8 mouse cellular contexts compared by ENCODE assay signal in genomic region chr8:4192807-4193587, GRCm38 (mm10). TPM values are rescaled to one million over a fixed set of nuclear protein-coding genes. Genes with fewer than 3 reads are reported as not detected.
DNase-seq lines count a peak whose midpoint lies in the region; ATAC-seq and TF ChIP-seq lines count a peak whose summit lies in the region.

No protein-coding gene starts in this region.

- WGBS in heart, embryonic 11.5 days (ENCODE audit: insufficient replicate concordance): 7% methylated on average over 18 of the region's 18 CpGs
- 10% methylated on average over 18 of the region's 18 CpGs for WGBS in kidney, embryonic 14.5 days
- 11% methylated on average over 16 of the region's 18 CpGs for WGBS in limb, embryonic 14.5 days
- 4% methylated on average over 18 of the region's 18 CpGs for WGBS in midbrain, postnatal 0 days
- WGBS in spleen, adult 2 months: 21% methylated on average over 18 of the region's 18 CpGs

- H3K27ac ChIP-seq in bone marrow macrophage, adult 2 months (ENCODE audit: insufficient read depth, low read depth, low read length): no peak overlapping the region
- no peak overlapping the region for H3K27ac ChIP-seq in embryonic fibroblast, embryonic 13.5 days (ENCODE audit: insufficient read depth, low read length)
- no peak overlapping the region for H3K27ac ChIP-seq in heart, embryonic 11.5 days (ENCODE audit: low read depth, low read length)
- H3K27ac ChIP-seq in kidney, embryonic 14.5 days (ENCODE audit: low read depth, low read length): no peak overlapping the region
- no peak overlapping the region for H3K27ac ChIP-seq in limb, embryonic 14.5 days (replicated peaks; ENCODE audit: low read depth, low read length)
- peak overlapping the region; percentile 67 for H3K27ac ChIP-seq in midbrain, postnatal 0 days (ENCODE audit: low read depth, low read length)
- no peak overlapping the region for H3K27ac ChIP-seq in spleen, adult 2 months (ENCODE audit: insufficient read depth, low read length)

- peak; percentile 72 for ATAC-seq in heart, embryonic 11.5 days (replicated peaks; ENCODE audit: insufficient number of reproducible peaks, low FRiP score, low TSS enrichment)
- peak; percentile 91 for ATAC-seq in kidney, embryonic 14.5 days (ENCODE audit: low FRiP score, low TSS enrichment)
- ATAC-seq in limb, embryonic 14.5 days (ENCODE audit: low FRiP score, low read depth): peak; percentile 71; the same call in 1 of the 2 replicates
- ATAC-seq in midbrain, postnatal 0 days (ENCODE audit: low FRiP score): peak; percentile 82

- TF ChIP-seq CTCF in bone marrow macrophage, adult 2 months (IDR thresholded peaks at IDR 0.05; ENCODE audit: low read depth, low read length): peak; percentile 77
- TF ChIP-seq CTCF in embryonic fibroblast, embryonic 13.5 days (IDR thresholded peaks at IDR 0.05; ENCODE audit: borderline replicate concordance, insufficient read depth, low read length): peak; percentile 68
- TF ChIP-seq CTCF in midbrain, postnatal 0 days (IDR thresholded peaks at IDR 0.05): peak; percentile 90
- TF ChIP-seq CTCF in spleen, adult 2 months (IDR thresholded peaks at IDR 0.05; ENCODE audit: extremely low read depth, insufficient read depth, insufficient read length, insufficient replicate concordance): peak; percentile 88

- peak; percentile 90 to 91 for DNase-seq in B cell, adult 2 months
- peak; percentile 67 for DNase-seq in limb, embryonic 14.5 days (ENCODE audit: low spot score)
- peak; percentile 81 for DNase-seq in midbrain, postnatal 0 days (ENCODE audit: low spot score)
- DNase-seq in spleen, adult 2 months (ENCODE audit: low read depth in 1 of 2, low spot score in 2 of 2): peak; percentile 41 to 80

- no peaks in the 10 kb centered on the region for H3K9me3 ChIP-seq in heart, embryonic 11.5 days (replicated peaks; ENCODE audit: control insufficient read depth, low read length)
- no peaks in the 10 kb centered on the region for H3K9me3 ChIP-seq in kidney, embryonic 14.5 days (ENCODE audit: control insufficient read depth, low read length)
- H3K9me3 ChIP-seq in limb, embryonic 14.5 days (ENCODE audit: control insufficient read depth, low read length): no peaks in the 10 kb centered on the region
- H3K9me3 ChIP-seq in midbrain, postnatal 0 days (ENCODE audit: low read length): no peaks in the 10 kb centered on the region

- peak overlapping the region; percentile 31 for H3K4me2 ChIP-seq in heart, embryonic 11.5 days
- H3K4me2 ChIP-seq in kidney, embryonic 14.5 days (replicated peaks; ENCODE audit: low read depth, low read length): peak overlapping the region; percentile 21; the same call in 1 of the 2 replicates
- 0 out of 2 replicates have a peak overlapping the region, but pooled peaks have one; percentile 6 for H3K4me2 ChIP-seq in limb, embryonic 14.5 days (replicated peaks; ENCODE audit: low read depth, low read length, severe bottlenecking)
- no peak overlapping the region for H3K4me2 ChIP-seq in midbrain, postnatal 0 days (ENCODE audit: low read depth, low read length, poor library complexity, severe bottlenecking)

- no peaks in the 10 kb centered on the region for H3K27me3 ChIP-seq in heart, embryonic 11.5 days (ENCODE audit: control insufficient read depth, insufficient read depth, low read length)
- no peaks in the 10 kb centered on the region for H3K27me3 ChIP-seq in kidney, embryonic 14.5 days (ENCODE audit: control insufficient read depth, insufficient read depth, low read length)
- H3K27me3 ChIP-seq in limb, embryonic 14.5 days (ENCODE audit: control insufficient read depth, insufficient read depth, low read length): no peaks in the 10 kb centered on the region
- no peaks in the 10 kb centered on the region for H3K27me3 ChIP-seq in midbrain, postnatal 0 days (ENCODE audit: insufficient read depth, low read length)
- no peaks in the 10 kb centered on the region for H3K27me3 ChIP-seq in spleen, adult 2 months (ENCODE audit: control insufficient read depth, insufficient read depth, low read length)

- no peak for TF ChIP-seq POLR2A in bone marrow macrophage, adult 2 months (IDR thresholded peaks at IDR 0.05; ENCODE audit: borderline replicate concordance, low read depth, low read length)
- TF ChIP-seq POLR2A in embryonic fibroblast, embryonic 13.5 days (IDR thresholded peaks at IDR 0.05; ENCODE audit: low read depth, low read length): no peak
- no peak for TF ChIP-seq POLR2A in limb, embryonic 14.5 days (IDR thresholded peaks at IDR 0.05; ENCODE audit: borderline replicate concordance, extremely low read depth, insufficient read depth, insufficient read length)
- TF ChIP-seq POLR2A in spleen, adult 2 months (IDR thresholded peaks at IDR 0.05; ENCODE audit: low read depth, low read length): no peak

- no peaks in the 10 kb centered on the region for H3K36me3 ChIP-seq in heart, embryonic 11.5 days (ENCODE audit: control insufficient read depth, insufficient read depth, low read length)
- H3K36me3 ChIP-seq in kidney, embryonic 14.5 days (ENCODE audit: control insufficient read depth, insufficient read depth, low read length): peaks cover 7% of the 10 kb centered on the region
- peaks cover 23% of the 10 kb centered on the region for H3K36me3 ChIP-seq in limb, embryonic 14.5 days (ENCODE audit: control insufficient read depth, insufficient read depth, low read length)
- H3K36me3 ChIP-seq in midbrain, postnatal 0 days (ENCODE audit: insufficient read depth, low read length): peaks cover 39% of the 10 kb centered on the region
- no peaks in the 10 kb centered on the region; the same call in 1 of the 2 replicates for H3K36me3 ChIP-seq in spleen, adult 2 months (ENCODE audit: control insufficient read depth, insufficient read depth, low read length)

- H3K4me1 ChIP-seq in bone marrow macrophage, adult 2 months (ENCODE audit: control insufficient read depth, insufficient read depth, low read length): 0 out of 2 replicates have a peak, but pooled peaks cover 2% of the 10 kb centered on the region
- H3K4me1 ChIP-seq in embryonic fibroblast, embryonic 13.5 days (ENCODE audit: control insufficient read depth, insufficient read depth, low read length): no peaks in the 10 kb centered on the region
- peaks cover 3% of the 10 kb centered on the region; the same call in 1 of the 2 replicates for H3K4me1 ChIP-seq in heart, embryonic 11.5 days (ENCODE audit: control insufficient read depth, insufficient read depth, low read length)
- peaks cover 3% of the 10 kb centered on the region; the same call in 1 of the 2 replicates for H3K4me1 ChIP-seq in kidney, embryonic 14.5 days (ENCODE audit: control insufficient read depth, insufficient read depth, low read length)
- peaks cover 3% of the 10 kb centered on the region; the same call in 1 of the 2 replicates for H3K4me1 ChIP-seq in limb, embryonic 14.5 days (ENCODE audit: control insufficient read depth, insufficient read depth, low read length)
- H3K4me1 ChIP-seq in midbrain, postnatal 0 days (ENCODE audit: insufficient read depth, low read length): no peaks in the 10 kb centered on the region
- H3K4me1 ChIP-seq in spleen, adult 2 months (ENCODE audit: control insufficient read depth, insufficient read depth, insufficient read length): peaks cover 2% of the 10 kb centered on the region; the same call in 1 of the 2 replicates

- H3K4me3 ChIP-seq in bone marrow macrophage, adult 2 months (ENCODE audit: insufficient read depth, low read length): no peak overlapping the region
- H3K4me3 ChIP-seq in embryonic fibroblast, embryonic 13.5 days (ENCODE audit: insufficient read depth, low read length): no peak overlapping the region
- H3K4me3 ChIP-seq in heart, embryonic 11.5 days (ENCODE audit: low read depth, low read length): no peak overlapping the region
- no peak overlapping the region for H3K4me3 ChIP-seq in kidney, embryonic 14.5 days (ENCODE audit: low read length)
- no peak overlapping the region for H3K4me3 ChIP-seq in limb, embryonic 14.5 days (replicated peaks; ENCODE audit: low read length)
- no peak overlapping the region for H3K4me3 ChIP-seq in midbrain, postnatal 0 days (ENCODE audit: low read depth, low read length)
- no peak overlapping the region for H3K4me3 ChIP-seq in spleen, adult 2 months (ENCODE audit: extremely low read depth, insufficient read depth, insufficient read length)

- H3K9ac ChIP-seq in heart, embryonic 11.5 days (ENCODE audit: low read depth, low read length): no peak overlapping the region
- H3K9ac ChIP-seq in kidney, embryonic 14.5 days (ENCODE audit: low read depth, low read length): no peak overlapping the region; the same call in 1 of the 2 replicates
- no peak overlapping the region for H3K9ac ChIP-seq in limb, embryonic 14.5 days (ENCODE audit: low read depth, low read length, severe bottlenecking)
- no peak overlapping the region for H3K9ac ChIP-seq in midbrain, postnatal 0 days (replicated peaks; ENCODE audit: low read length, poor library complexity, severe bottlenecking)

RNA-seq across cellular contexts. Expression of gene Prr36, which starts 24.3 kb away (rescaled TPM):
- polyA plus RNA-seq in bone marrow macrophage, adult 2 months (2012; ENCODE audit: insufficient read depth, insufficient read length, missing spikeins): not detected in 2 replicates
- polyA plus RNA-seq in embryonic fibroblast, embryonic 13.5 days (2011; ENCODE audit: insufficient read length, low read depth, missing spikeins): 0.23 and 0.35 TPM in 2 replicates
- 0.35 and 0.63 TPM in 2 replicates for polyA plus RNA-seq in heart, embryonic 11.5 days (2014; fragmentation: Nextera tagmentation; extraction: Ambion mirVana)
- 3.8 and 7.1 TPM in 2 replicates for polyA plus RNA-seq in kidney, embryonic 14.5 days (2014; fragmentation: Nextera tagmentation; extraction: Ambion mirVana)
- polyA plus RNA-seq in limb, embryonic 14.5 days (2012; rRNA removed): 1.5 and 1.7 TPM in 2 replicates
- 1.0 and 1.2 TPM in 2 replicates for polyA plus RNA-seq in limb, embryonic 14.5 days (2014; fragmentation: Nextera tagmentation; extraction: Ambion mirVana)
- 17.9 and 19.4 TPM in 2 replicates for total RNA-seq in midbrain, postnatal 0 days (2014; rRNA removed)
- 28.1 and 33.1 TPM in 2 replicates for polyA plus RNA-seq in midbrain, postnatal 0 days (2015; fragmentation: Nextera tagmentation; extraction: Ambion mirVana)
- 0.14 and 0.16 TPM in 2 replicates for polyA plus RNA-seq in spleen, adult 2 months (2012; rRNA removed)

RNA-seq across cellular contexts. Expression of gene Evi5l, which starts 26.6 kb away (rescaled TPM):
- 9.9 and 11.7 TPM in 2 replicates for polyA plus RNA-seq in bone marrow macrophage, adult 2 months (2012; ENCODE audit: insufficient read depth, insufficient read length, missing spikeins)
- 15.4 and 30.3 TPM in 2 replicates for polyA plus RNA-seq in embryonic fibroblast, embryonic 13.5 days (2011; ENCODE audit: insufficient read length, low read depth, missing spikeins)
- polyA plus RNA-seq in heart, embryonic 11.5 days (2014; fragmentation: Nextera tagmentation; extraction: Ambion mirVana): 10.3 and 12.7 TPM in 2 replicates
- polyA plus RNA-seq in kidney, embryonic 14.5 days (2014; fragmentation: Nextera tagmentation; extraction: Ambion mirVana): 12.8 and 18.3 TPM in 2 replicates
- 35.9 and 44.4 TPM in 2 replicates for polyA plus RNA-seq in limb, embryonic 14.5 days (2012; rRNA removed)
- 24.6 and 29.7 TPM in 2 replicates for polyA plus RNA-seq in limb, embryonic 14.5 days (2014; fragmentation: Nextera tagmentation; extraction: Ambion mirVana)
- total RNA-seq in midbrain, postnatal 0 days (2014; rRNA removed): 229 and 238 TPM in 2 replicates
- polyA plus RNA-seq in midbrain, postnatal 0 days (2015; fragmentation: Nextera tagmentation; extraction: Ambion mirVana): 108 and 111 TPM in 2 replicates
- 10.2 and 12.9 TPM in 2 replicates for polyA plus RNA-seq in spleen, adult 2 months (2012; rRNA removed)

RNA-seq across cellular contexts. Expression of gene Lrrc8e, which starts 33.6 kb away (rescaled TPM):
- polyA plus RNA-seq in bone marrow macrophage, adult 2 months (2012; ENCODE audit: insufficient read depth, insufficient read length, missing spikeins): not detected in 2 replicates
- polyA plus RNA-seq in embryonic fibroblast, embryonic 13.5 days (2011; ENCODE audit: insufficient read length, low read depth, missing spikeins): 1.7 and 2.2 TPM in 2 replicates
- 0.06 TPM in 1 of 2 replicates, not detected in the other for polyA plus RNA-seq in heart, embryonic 11.5 days (2014; fragmentation: Nextera tagmentation; extraction: Ambion mirVana)
- polyA plus RNA-seq in kidney, embryonic 14.5 days (2014; fragmentation: Nextera tagmentation; extraction: Ambion mirVana): 0.41 and 0.43 TPM in 2 replicates
- 0.30 and 0.36 TPM in 2 replicates for polyA plus RNA-seq in limb, embryonic 14.5 days (2012; rRNA removed)
- 0.37 and 0.40 TPM in 2 replicates for polyA plus RNA-seq in limb, embryonic 14.5 days (2014; fragmentation: Nextera tagmentation; extraction: Ambion mirVana)
- total RNA-seq in midbrain, postnatal 0 days (2014; rRNA removed): not detected in 2 replicates
- 0.12 TPM in 1 of 2 replicates, not detected in the other for polyA plus RNA-seq in midbrain, postnatal 0 days (2015; fragmentation: Nextera tagmentation; extraction: Ambion mirVana)
- 0.02 and 0.06 TPM in 2 replicates for polyA plus RNA-seq in spleen, adult 2 months (2012; rRNA removed)

RNA-seq across cellular contexts. Expression of gene Map2k7, which starts 45.5 kb away (rescaled TPM):
- 75.4 and 77.0 TPM in 2 replicates for polyA plus RNA-seq in bone marrow macrophage, adult 2 months (2012; ENCODE audit: insufficient read depth, insufficient read length, missing spikeins)
- polyA plus RNA-seq in embryonic fibroblast, embryonic 13.5 days (2011; ENCODE audit: insufficient read length, low read depth, missing spikeins): 37.0 and 42.0 TPM in 2 replicates
- polyA plus RNA-seq in heart, embryonic 11.5 days (2014; fragmentation: Nextera tagmentation; extraction: Ambion mirVana): 12.5 and 14.4 TPM in 2 replicates
- polyA plus RNA-seq in kidney, embryonic 14.5 days (2014; fragmentation: Nextera tagmentation; extraction: Ambion mirVana): 22.6 and 24.3 TPM in 2 replicates
- polyA plus RNA-seq in limb, embryonic 14.5 days (2012; rRNA removed): 65.3 and 68.3 TPM in 2 replicates
- polyA plus RNA-seq in limb, embryonic 14.5 days (2014; fragmentation: Nextera tagmentation; extraction: Ambion mirVana): 18.5 and 25.8 TPM in 2 replicates
- total RNA-seq in midbrain, postnatal 0 days (2014; rRNA removed): 32.8 and 42.3 TPM in 2 replicates
- 29.3 and 29.4 TPM in 2 replicates for polyA plus RNA-seq in midbrain, postnatal 0 days (2015; fragmentation: Nextera tagmentation; extraction: Ambion mirVana)
- polyA plus RNA-seq in spleen, adult 2 months (2012; rRNA removed): 24.9 and 28.7 TPM in 2 replicates

RNA-seq across cellular contexts. Expression of gene Gm49320, which starts 45.7 kb away (rescaled TPM):
- polyA plus RNA-seq in bone marrow macrophage, adult 2 months (2012; ENCODE audit: insufficient read depth, insufficient read length, missing spikeins): not detected in 2 replicates
- polyA plus RNA-seq in embryonic fibroblast, embryonic 13.5 days (2011; ENCODE audit: insufficient read length, low read depth, missing spikeins): 0.40 and 0.60 TPM in 2 replicates
- polyA plus RNA-seq in heart, embryonic 11.5 days (2014; fragmentation: Nextera tagmentation; extraction: Ambion mirVana): 0.07 TPM in 1 of 2 replicates, not detected in the other
- 0.86 and 2.2 TPM in 2 replicates for polyA plus RNA-seq in kidney, embryonic 14.5 days (2014; fragmentation: Nextera tagmentation; extraction: Ambion mirVana)
- polyA plus RNA-seq in limb, embryonic 14.5 days (2012; rRNA removed): 8.5 and 10.2 TPM in 2 replicates
- 1.2 and 1.3 TPM in 2 replicates for polyA plus RNA-seq in limb, embryonic 14.5 days (2014; fragmentation: Nextera tagmentation; extraction: Ambion mirVana)
- total RNA-seq in midbrain, postnatal 0 days (2014; rRNA removed): 0.11 and 0.61 TPM in 2 replicates
- polyA plus RNA-seq in midbrain, postnatal 0 days (2015; fragmentation: Nextera tagmentation; extraction: Ambion mirVana): 0.45 and 0.85 TPM in 2 replicates
- 0.63 and 1.2 TPM in 2 replicates for polyA plus RNA-seq in spleen, adult 2 months (2012; rRNA removed)
